Mouse (Mus musculus) embryonic fibroblast, embryonic 13.5 days (primary cell): ENCODE results near the gene Mob4.

ENCODE experiments used
- CTCF ChIP-seq: IDR thresholded peaks from 2 replicates; pipeline ENCODE4 v1.5.1; 2011; ENCODE audit warnings: mild to moderate bottlenecking, control low read depth, low read length, moderate library complexity, borderline replicate concordance; ENCODE audit not compliant: insufficient read depth
- POLR2A ChIP-seq: IDR thresholded peaks from 2 replicates; pipeline ENCODE4 v1.6.1; 2011; ENCODE audit warnings: low read depth, mild to moderate bottlenecking, control low read depth, low read length, moderate library complexity

- TF ChIP-seq POLR2A, result peak; percentile 29; the same call in 1 of the 2 replicates
- TF ChIP-seq CTCF, result no peak
These were observed 39.0 kb upstream of the Mob4 start for GRCm38 (mm10) chr1:55092056-55092455.
